Mouse (Mus musculus): ENCODE results near the gene Xrcc2.

- TF ChIP-seq POLR2A (IDR thresholded peaks at IDR 0.05; ENCODE audit: extremely low read depth, insufficient read depth, low read length) (no peak), CTCF (IDR thresholded peaks at IDR 0.05; ENCODE audit: low read depth, low read length) (peak; percentile 69)
Observed at GRCm38 (mm10) chr5:25734318-25734717, 28.7 kb upstream of the Xrcc2 start.

All from liver, adult 2 months (tissue).